Mouse (Mus musculus): ENCODE measurements around the gene Brd7. TPM values are rescaled to one million over a fixed set of nuclear protein-coding genes. Genes with fewer than 3 reads are reported as not detected.
A peak's percentile ranks its signal among the peaks of the same experiment; 100 is the strongest.

Gene Brd7
- polyA plus RNA-seq, 2 experiments from 2014 or later: 52.6 to 52.9 TPM

DNA sequence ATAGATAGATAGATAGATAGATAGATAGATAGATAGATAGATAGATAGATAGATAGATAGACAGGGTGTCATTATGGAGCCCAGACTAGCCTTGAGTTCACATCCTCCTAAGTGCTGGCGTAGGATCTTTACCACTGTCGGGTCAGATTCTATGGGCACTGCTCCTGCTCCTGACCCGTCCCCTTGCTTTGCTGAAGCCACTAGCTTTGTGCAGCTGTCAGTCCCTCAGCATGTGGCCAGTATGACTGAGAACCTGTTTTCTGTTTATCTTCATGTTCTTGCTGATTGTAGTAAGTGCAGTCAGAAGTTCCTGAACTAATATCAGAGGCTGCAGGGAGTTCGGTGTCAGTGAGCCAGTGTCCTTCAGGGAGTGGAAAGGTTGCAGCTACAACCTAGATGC is 54.3 kb downstream of the Brd7 start:
- no peak for ATAC-seq

DNA sequence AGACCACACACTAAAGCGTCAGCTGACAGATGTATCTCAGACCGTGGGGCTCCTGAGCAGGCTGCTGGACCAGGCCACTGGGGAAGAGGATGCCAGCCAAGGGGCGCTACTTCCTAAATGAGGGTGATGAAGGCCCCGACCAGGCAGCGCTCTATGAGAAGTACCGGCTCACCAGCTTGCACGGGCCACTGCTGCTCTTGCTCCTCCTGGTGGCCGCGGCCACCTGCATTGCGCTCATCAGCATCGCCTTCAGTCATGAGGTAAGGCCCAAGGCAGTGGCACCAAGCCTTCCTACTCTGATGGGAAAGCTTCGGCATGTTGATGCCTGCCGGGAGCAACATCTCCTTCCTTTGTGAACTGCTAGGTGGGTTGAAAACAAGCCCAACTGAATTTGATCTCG is 55.5 kb downstream of the Brd7 start:
- ATAC-seq: no peak

DNA sequence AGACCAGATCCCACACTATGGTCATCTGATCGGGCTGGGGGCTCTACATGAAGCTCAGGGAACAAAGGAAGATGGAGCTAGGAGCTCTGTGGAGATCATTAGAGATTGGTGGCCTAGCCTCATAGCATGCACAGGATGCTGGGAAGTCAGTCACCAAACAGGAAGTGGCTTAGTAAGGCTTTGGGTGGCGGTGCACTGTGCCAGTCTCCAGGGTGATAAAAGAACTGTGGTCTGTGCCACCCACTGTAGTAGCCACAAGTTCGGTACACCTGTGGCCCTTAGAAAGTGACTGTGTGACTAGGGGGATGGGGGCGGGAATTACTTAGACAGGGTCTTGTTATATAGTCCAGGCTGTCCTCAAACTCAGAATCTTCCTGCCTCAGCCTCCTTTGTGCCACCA is 56.2 kb downstream of the Brd7 start:
- peak; percentile 95 for ATAC-seq

DNA sequence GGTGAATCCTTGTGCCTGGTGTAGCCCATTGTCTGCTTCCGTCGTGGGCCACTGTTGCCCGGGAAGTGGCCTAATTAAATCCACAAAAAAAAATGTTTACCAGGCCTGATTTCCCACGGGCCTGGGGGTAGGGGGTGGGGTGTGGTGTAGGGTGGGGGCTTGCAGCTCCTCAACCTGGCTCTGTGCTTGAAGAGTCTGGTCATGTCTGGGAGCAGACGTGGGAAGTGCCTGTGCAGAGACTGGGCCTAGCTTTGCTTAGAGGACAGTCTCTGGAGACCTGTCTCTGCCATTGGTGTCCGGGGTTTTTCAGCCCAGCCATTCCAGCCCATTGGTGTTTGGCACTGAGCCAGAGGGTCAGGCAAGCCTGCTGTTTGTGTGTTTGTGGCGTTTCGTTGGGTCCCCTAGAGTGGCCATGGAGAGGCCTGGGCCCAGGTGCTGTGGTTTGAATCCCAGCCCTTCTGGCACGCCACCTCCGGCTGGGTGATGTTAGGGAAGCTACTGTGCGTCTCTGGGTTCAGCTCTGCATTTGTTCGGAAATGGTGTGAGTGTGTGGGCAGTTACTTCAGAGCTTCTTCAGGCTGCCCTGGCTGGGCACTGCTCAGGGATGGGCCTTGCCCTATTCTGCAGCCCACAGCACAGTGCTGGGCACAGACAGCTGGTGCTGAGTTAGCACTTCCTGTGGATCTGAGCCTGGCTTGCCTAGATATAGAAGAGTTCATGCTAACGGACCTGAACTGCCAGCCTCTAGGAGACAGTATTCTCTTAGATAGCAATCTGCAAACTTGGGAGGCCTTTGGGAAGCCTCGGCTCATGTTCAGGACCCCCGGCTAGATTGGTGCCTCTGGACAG is 60.2 kb downstream of the Brd7 start:
- no peak for ATAC-seq

DNA sequence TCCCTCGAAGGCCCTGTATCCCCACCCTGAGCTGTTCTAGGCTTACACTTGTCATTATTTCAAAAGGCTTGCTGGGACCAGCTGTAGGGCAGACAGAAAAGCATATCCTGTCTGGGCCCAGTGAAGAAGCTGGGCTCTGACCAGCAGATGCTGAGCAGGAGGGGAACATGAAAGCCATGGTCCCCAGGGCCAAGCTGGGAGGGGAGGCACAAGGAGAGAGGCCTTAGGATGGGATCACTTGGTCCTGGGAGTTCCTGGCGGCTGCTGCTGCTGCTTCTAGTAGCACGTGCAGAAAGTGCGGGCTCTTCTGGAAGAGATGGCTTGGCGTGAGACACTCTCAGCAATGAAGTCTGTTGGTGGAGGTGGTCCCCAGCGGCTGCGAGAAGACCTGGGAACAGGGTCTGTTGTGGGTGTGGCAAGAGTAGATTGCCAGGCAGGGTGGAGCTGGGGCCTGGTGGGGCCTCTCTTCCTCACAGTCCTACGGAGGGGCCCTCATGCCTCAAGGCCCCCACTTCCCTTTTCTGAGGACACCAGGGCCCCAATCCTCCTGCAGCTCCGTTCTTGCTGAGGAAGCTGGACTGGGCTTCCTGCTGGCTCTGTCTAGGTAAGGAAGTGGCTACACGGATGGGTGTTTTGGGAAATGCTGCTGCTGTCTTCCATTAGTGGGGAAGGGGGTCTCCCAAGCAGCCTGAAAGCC is 61.9 kb downstream of the Brd7 start:
- no peak for ATAC-seq

DNA sequence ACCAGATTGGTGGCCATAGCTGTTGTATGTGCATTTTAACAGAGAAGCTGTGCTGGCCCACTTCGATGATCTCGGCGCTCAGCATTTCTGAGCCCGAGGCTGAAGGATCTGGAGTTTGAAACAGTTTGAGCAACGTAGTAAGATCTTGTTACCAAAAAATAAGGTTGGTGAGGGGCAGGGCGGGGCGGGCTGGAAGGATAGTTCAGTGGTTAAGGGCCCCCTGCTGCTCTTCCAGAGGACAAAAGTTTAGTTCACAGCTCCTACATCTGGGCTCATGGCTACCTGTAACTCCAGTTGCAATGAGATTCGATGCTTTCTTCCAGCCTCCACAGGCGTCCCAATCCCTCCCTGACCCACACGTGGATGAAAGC is 63.3 kb downstream of the Brd7 start:
- ATAC-seq: no peak

DNA sequence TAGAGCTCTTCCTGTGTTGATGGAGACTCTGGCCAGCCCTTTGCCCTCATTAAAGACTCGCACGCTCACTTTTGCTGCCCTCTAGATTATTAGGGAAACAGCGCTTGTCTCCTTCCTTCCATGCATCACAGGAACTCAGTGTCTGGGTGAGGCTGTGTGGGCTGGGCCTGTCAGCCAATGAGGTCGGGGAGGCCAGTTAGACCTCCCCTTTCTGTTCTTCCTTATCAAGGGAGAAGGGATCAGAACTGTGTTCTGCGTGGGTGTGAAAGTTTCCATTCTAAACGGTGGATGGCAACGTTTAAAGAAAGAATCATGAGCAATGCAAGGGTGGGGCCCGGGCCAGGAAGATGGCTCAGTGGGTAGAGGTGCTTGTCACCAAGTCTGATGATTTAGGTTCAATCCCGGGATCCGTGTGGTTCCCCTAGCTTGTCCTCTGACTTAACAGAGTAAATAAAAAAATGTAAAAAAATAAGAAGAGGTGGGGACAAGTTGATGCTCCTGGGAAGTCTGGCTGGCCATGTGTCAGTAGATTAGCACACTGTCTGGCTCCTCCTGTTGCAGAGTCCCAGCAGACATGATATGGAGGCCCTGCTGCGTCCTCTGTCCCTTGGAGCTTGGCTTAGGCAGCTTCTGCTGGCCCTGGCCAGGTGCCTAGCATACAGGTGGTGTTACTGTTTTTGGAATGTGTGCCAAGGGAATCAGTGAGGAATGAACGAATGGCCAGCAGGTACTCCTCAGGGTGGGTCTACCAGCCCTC is 63.8 kb downstream of the Brd7 start:
- ATAC-seq: peak; percentile 61

DNA sequence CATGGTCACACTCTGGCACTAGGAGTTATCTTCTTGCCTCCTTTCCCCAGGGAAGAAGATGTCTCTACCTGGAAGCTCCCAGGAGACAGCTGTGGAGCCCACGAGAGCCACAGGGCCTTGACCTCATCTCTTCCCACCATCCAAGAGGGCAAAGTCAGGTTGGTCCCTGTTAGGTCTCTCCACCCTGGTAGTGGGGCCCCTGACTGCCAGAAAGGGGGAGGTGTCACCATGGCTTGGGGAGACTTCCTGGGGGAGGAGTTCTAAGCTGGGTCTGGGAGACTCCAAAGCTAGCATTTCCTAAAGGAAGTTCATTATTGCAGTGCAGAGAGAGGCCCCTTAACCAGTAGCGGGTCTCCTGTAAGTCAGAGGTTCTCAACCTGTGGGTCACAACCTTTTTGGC is 67.0 kb downstream of the Brd7 start:
- no peak for ATAC-seq

DNA sequence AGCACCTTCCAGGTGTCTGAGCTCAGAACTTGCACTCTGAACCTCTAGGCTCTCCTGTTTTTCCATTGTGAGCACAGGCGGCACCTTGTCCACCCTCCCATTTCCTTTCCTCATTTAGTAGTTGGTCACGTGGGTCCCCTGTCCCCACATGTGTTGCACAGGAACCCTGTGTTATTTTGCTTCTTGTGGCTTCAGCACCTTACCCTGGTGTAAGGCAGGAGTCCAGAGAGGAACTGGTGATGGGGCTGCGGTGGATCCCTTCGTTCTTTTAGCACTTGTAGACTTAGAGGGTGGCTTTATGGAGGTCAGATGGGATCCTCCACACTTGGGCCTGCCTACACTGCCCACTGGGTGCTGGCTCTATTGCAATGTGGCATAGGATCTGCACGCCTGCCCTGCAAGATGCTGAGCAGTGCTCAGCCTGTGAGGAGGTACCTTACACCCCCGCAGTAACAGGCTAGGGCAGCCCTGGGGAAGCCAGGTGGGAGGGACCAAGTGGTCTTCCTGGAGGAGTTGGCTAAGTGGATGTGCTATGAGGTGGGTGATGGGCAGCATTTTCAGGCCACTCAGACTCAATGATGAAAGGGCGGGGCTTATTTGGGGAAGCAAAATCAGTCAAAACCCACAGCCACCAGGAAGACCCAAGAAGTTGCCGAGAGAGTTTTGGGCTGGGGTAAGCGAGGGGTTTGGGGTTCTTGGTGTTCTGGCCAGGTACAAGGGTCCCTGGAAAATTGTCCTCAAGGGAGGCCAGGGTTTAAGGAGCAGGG is 68.2 kb downstream of the Brd7 start:
- peak; percentile 18 for ATAC-seq

DNA sequence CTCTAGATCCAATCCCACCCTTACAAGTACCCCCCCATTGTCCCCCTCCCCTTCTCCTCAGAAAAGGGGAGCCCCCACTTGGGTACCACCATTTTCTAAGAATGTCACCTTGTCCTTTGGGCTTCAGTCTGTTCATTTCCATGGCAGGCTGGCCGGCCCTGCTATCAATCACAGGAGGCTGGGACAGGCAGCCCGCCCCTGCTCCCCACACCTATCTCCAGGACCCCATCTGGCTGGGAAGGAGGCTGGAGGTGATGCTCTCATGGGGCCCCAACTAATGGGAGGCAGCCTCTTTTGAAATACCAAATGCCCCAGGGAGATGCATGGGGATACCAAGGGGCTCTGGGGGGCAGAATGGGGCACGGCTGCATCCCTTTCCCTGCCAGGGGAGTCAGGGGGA is 69.1 kb downstream of the Brd7 start:
- no peak for ATAC-seq

DNA sequence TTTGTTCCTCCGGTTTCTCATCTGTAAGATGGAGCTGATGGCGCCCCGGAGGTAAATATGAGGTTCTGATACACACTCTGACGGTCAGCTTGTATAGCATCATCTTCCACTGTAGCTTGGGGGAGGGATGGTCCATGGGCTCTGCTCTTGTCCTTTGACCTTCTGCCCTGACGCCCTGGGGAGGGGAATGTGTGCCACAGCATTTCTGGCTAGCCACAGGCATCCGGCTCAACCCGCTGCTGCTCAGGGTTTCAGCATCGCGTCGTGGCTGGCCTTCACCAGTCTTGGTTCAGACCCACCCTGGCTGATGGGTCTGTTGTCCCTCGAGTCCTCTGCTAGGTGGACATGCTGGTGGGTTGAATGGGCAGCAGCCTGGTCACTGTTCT is 70.7 kb downstream of the Brd7 start:
- ATAC-seq: no peak

DNA sequence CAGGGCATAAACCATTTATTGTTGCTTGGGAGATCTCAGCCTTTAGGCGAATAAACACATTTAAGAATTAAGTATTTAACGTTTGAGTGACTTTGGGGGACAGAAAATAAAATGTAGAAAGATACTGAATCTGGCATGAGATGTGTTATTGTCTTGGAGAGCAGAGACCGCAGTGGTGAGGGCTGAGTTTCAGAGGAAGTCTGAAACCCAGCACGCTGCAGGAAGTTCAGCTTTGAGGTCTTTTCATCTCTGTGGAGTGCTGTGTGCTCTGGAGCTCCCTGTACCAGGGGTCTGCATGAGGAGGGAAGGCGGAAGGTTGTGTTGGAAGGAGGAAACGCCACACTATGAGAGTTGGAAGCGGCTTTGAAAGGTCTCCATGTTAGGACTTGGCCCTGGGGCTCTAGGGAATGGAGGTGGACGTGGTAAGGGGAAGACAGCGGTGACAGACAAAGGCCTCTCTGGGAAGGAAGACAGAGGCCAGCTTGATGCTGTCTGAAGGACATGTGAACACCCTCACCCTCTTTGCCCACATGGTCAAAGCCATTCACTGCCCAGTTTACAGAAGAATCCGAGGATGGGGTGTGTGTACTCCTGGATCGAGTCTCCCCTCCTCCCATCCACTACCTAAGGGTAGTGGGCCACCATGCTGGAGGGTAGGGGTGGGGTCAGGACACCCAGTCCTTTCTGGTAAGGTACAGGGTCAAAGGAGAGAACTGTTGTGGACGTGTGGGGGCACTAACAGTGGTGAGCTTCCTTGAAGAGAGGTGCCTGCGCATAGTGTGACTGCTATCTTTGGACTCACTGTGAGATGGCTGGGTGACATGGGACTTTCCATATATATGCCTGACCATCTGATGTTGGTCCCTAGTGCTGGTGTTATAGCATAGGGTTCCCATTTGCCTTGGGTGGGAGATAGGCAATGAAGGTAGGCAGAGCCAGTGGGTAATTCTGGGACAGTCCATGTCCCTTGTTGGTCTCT is 71.4 kb downstream of the Brd7 start:
- ATAC-seq: peak; percentile 58

DNA sequence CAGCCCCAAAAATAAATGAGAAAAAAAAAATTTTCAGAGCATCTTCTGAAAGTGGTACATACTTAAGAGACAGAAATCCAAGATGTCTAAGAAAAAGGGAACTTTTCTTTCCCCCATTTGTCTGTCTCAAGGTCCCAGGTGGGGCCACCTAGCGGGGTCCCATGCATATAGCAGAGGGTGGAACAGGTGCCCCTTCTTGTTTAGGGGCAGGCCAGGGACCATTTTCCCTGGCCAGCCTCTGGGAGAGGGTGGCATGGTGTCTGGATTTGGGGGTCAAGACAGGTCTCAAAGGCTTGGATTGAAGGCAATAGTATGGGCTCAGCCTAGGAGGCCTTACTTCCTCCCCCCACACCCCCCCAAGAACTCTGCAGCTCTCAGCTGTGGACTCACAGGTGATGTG is 72.1 kb downstream of the Brd7 start:
- peak; percentile 15 for ATAC-seq

DNA sequence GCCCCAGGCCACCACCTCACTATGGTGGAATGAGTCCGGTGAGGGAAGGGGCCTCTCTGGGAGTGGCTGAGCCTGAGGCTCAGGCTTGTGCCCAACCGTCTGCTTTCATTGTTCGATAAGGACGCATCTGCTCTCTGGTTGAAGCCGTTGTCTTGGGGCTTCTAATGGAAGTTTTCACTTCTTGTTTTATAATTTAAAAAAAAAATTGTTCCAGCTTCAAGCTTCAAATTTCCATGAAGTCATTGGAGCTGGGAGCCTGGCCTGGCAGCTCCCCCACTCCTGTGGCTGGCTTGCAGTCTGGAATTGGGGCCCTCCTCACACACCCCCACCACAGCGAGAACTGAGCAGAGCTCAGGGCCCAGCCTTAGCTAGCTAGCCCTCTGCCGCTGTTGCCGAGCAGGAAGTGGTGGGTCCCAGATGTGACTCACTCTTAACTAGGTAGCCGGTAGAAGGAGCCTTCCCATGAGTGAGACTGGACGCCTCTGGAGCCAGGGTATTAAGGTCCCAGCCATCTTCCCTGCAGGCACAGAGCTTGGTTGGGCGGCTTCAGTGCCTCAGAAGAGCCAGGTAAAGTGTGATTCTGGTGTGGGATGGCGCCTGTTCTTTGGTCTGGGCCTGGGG is 73.3 kb downstream of the Brd7 start:
- peak; percentile 84 for ATAC-seq

DNA sequence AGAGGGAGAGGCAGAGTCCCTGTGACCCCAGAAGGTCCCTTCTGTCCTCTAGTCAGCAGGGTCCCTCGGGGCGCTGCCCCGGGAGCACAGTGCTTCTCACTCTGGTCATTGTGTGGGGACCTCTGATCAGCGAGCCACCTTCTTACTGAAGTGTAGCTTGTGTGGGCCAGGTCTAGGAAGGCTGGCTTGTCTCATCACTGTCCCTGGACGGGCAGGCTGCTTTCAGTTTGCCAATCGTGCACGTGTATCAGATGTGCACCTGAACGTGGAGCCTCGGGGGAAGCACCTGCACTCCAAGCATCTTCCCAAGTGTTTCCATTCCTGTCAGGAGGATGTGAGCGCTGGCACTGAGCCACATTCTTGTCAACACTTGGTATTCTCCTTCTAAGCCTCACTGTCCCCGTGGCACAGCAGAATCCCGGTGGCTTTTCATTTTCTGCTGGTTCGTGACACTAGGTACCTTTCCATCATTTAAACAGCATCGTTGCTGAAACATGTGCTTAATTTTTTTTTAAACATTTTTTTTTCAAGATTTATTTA is 75.5 kb downstream of the Brd7 start:
- no peak for ATAC-seq

DNA sequence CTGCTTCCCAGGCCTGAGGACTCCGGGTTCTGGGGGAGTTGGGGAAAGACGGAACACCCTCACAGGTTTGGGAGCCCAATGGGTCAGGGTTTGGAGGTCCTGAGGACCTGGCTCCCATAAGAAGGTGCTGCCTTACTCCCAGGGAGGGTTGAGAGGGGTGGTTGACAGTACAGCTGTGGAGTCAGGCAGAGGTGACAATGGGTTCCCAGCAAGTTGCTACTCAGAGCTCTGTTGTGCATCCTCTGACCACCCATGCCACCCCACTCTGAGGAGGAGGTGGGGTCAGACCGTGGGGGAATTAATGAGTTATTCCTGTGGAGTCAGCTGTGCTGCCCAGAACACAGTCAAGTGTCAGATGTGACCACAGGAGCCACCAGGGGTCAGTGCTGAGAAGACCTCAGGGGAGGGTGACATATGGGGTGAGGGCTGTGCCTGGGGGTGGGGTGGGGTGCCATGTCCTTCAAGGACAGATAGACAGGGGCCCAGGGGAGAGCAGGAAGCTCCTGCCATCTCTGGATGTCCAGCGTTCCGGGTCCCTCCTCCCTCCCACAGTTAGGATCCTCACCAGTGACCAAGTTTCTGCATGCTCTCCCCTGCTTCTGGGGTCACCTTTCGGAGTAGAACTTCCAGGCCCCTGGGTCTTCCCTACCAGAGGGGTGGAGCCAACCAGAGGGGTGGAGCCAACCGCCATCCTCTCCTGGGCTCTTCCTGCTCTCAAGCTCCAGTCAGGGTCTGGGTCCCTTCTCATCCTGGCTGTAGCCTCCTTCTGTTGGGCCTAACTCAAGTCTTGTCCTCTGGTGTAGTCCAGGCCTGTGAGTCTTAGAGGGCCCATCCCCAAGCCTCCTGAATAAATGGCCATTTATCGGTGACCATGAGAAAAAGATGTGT is 76.3 kb downstream of the Brd7 start:
- ATAC-seq: no peak

DNA sequence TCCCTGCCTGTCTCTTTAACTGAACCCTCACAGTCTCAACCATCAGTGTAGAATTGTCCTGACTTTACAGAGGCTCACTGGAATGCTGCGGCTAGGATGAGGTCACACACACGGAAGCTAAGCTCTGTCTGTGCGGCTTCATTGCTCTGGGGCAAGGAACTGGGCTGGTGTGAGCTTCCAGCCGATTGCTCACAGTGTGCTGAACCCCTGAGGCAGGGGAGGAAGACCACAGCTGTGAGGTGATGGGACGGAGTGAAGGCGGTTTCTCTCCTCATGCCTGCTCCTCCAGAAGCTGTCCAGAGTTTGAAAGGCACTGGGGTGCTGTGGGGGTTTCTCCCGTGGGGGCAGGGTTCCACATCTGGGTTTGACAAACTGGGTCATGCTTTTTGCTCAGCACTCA is 77.3 kb downstream of the Brd7 start:
- ATAC-seq: no peak

DNA sequence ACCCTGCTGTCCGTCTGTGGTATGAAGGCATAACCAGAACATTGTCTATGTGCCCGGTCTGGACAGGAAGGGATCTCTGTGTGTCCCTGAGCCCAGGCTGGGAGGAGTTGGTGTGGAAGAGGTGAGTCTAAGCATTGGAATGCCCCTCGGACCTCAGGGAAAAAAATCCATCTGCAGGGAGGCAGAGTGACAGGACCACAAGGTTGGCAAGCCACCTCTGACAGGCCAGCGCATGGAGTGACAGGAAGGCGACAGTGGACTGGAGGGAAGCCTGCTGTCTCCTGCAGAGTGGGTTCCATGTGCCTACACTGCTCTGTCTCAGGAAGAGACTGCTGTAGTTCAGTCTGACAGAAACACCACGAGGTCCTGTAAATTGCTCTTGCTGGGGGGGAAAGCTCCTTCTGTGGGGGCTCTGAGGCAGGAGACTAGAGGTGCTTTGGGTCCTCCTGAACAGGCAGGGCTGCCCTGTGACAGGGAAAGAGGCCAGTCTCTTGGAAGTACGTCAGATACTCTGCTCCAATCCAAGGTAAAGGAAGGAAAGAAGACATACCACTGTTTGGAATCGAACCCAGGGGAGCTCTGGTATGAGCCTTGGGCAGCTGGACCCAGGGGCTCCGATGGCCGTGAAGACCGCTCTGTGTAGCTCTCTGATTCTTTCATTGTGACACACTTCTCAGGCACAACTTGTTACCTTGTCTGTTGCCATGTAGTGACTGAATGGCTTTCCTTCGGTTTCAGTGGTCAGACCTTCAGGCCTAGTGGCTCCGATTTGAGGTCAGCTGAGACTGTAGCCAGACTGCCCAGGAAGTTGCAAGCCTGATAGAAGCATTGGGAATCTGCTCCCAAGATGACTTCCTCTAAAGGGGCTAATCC is 78.5 kb downstream of the Brd7 start:
- no peak for ATAC-seq

DNA sequence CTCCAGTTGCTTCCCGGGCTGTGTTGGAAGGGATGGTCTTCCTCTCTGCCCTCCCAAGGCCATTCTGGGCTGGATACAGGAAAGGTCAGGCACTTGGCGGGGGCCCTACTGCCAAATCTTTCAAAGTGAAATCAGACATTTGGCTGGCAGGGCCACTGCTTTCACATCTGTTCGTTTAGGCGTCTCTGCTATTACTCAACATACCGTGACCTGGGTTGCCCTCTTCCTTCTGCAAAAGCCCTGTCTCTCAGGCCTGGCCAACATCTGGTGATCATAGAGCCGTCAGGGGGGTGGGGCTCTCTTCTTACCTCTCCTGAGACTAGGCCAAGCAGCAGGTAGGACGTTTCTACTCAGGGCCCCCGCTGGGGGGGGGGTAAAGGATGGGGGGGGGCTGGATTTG is 79.3 kb downstream of the Brd7 start:
- ATAC-seq: no peak

All from CD4-positive, CD25-positive, alpha-beta regulatory T cell, adult 4 months (primary cell).